Mouse (Mus musculus) left cerebral cortex, adult 8-10 months (tissue): ENCODE results near the gene Ano6. TPM values are rescaled to one million over a fixed set of nuclear protein-coding genes. Genes with fewer than 3 reads are reported as not detected.
A peak's percentile ranks its signal among the peaks of the same experiment; 100 is the strongest.

Experiments
- DNase-seq, 2 experiments: peaks; one replicate each; pipeline ENCODE4 v3.0.0; 2022; ENCODE audit warnings: low spot score in 2 of 2
- total RNA-seq, 4 experiments: library from RNA; stranded (reverse); gene quantifications; 2 replicates each; pipeline ENCODE4 v1.2.4; 2022

The Ano6 gene
- total RNA-seq, 4 experiments from 2014 or later = 21.3 to 27.1 (median 24.0) TPM

- DNase-seq = no peak
These were observed 95.5 kb downstream of the Ano6 start for GRCm38 (mm10) chr15:95885953-95886820.

- DNase-seq = peak in 1 of 2 experiments; percentile 49
These were observed 96.7 kb downstream of the Ano6 start for GRCm38 (mm10) chr15:95887365-95887764.

GRCm38 (mm10) chr15:95888556-95888955, 97.9 kb downstream of the Ano6 start:
- no peak for DNase-seq

GRCm38 (mm10) chr15:95890368-95890767, 99.7 kb downstream of the Ano6 start:
- DNase-seq = no peak

- no peak for DNase-seq
These were observed 101.5 kb downstream of the Ano6 start for GRCm38 (mm10) chr15:95892171-95892570.

GRCm38 (mm10) chr15:95892929-95893328, 102.3 kb downstream of the Ano6 start:
- no peak for DNase-seq

GRCm38 (mm10) chr15:95895699-95896098, 105.1 kb downstream of the Ano6 start:
- DNase-seq = no peak

GRCm38 (mm10) chr15:95897653-95898052, 107.0 kb downstream of the Ano6 start:
- DNase-seq = no peak

- no peak for DNase-seq
These were observed 107.8 kb downstream of the Ano6 start for GRCm38 (mm10) chr15:95898438-95898837.

GRCm38 (mm10) chr15:95902396-95902795, 111.8 kb downstream of the Ano6 start:
- DNase-seq = no peak

- DNase-seq = no peak
These were observed 113.6 kb downstream of the Ano6 start for GRCm38 (mm10) chr15:95904247-95904646.

- no peak for DNase-seq
These were observed 115.5 kb downstream of the Ano6 start for GRCm38 (mm10) chr15:95906017-95906749.

GRCm38 (mm10) chr15:95906891-95907290, 116.2 kb downstream of the Ano6 start:
- DNase-seq = no peak

GRCm38 (mm10) chr15:95907337-95907736, 116.7 kb downstream of the Ano6 start:
- peak in 1 of 2 experiments; percentile 54 for DNase-seq

GRCm38 (mm10) chr15:95907909-95908308, 117.3 kb downstream of the Ano6 start:
- no peak for DNase-seq

GRCm38 (mm10) chr15:95910099-95910780, 119.6 kb downstream of the Ano6 start:
- no peak for DNase-seq

GRCm38 (mm10) chr15:95914963-95915362, 124.3 kb downstream of the Ano6 start:
- no peak for DNase-seq

- DNase-seq = no peak
These were observed 124.8 kb downstream of the Ano6 start for GRCm38 (mm10) chr15:95915477-95915876.

GRCm38 (mm10) chr15:95917330-95917729, 126.7 kb downstream of the Ano6 start:
- no peak for DNase-seq

- peak in 1 of 2 experiments; percentile 39 for DNase-seq
These were observed 129.4 kb downstream of the Ano6 start for GRCm38 (mm10) chr15:95920047-95920446.

- DNase-seq = no peak
These were observed 130.4 kb downstream of the Ano6 start for GRCm38 (mm10) chr15:95921072-95921471.

GRCm38 (mm10) chr15:95921639-95922038, 131.0 kb downstream of the Ano6 start:
- DNase-seq = no peak
